Mouse (Mus musculus) embryo, embryonic 10.5 days (tissue): ENCODE results near the gene Dpy30.
"Not testable (repeated sequence)": the region's sequence is repeated elsewhere in the genome, so short reads cannot be mapped to it uniquely, and the experiment has no call there.

ENCODE experiments used
- DNase-seq: peaks from one replicate; pipeline ENCODE4 v3.0.0-alpha.2; 2015; ENCODE audit warnings: low spot score

The Dpy30 gene

GRCm38 (mm10) chr17:74323844-74324243, at the start of gene Dpy30:
Gene Dpy30 (minus strand): TSS chr17:74323944.
- no peak for DNase-seq

GRCm38 (mm10) chr17:74363592-74363991, 39.8 kb upstream of the Dpy30 start:
- no peak for DNase-seq

GRCm38 (mm10) chr17:74341151-74341550, 17.4 kb upstream of the Dpy30 start:
- DNase-seq = peak; percentile 42

- peak; percentile 66 for DNase-seq
Observed at GRCm38 (mm10) chr17:74338937-74339804, 15.4 kb upstream of the Dpy30 start, which contains the start of gene Spast. Gene Spast (plus strand): TSS chr17:74338987.

- DNase-seq = peak; percentile 97
Observed at GRCm38 (mm10) chr17:74338225-74338931, 14.6 kb upstream of the Dpy30 start.

- DNase-seq = no peak
Observed at GRCm38 (mm10) chr17:74331049-74331676, 7.4 kb upstream of the Dpy30 start.

- peak; percentile 77 for DNase-seq
Observed at GRCm38 (mm10) chr17:74328146-74328545, 4.4 kb upstream of the Dpy30 start.

GRCm38 (mm10) chr17:74327195-74327594, 3.5 kb upstream of the Dpy30 start:
- not testable (repeated sequence) for DNase-seq

- no peak for DNase-seq
Observed at GRCm38 (mm10) chr17:74322400-74323054, 1.2 kb downstream of the Dpy30 start.

- DNase-seq = peak; percentile 15
Observed at GRCm38 (mm10) chr17:74318721-74319120, 5.0 kb downstream of the Dpy30 start.

- peak; percentile 92 for DNase-seq
Observed at GRCm38 (mm10) chr17:74316309-74316863, 7.4 kb downstream of the Dpy30 start.

- DNase-seq = no peak
Observed at GRCm38 (mm10) chr17:74315445-74316308, 8.1 kb downstream of the Dpy30 start.

- DNase-seq = no peak
Observed at GRCm38 (mm10) chr17:74306021-74306420, 17.7 kb downstream of the Dpy30 start.

- no peak for DNase-seq
Observed at GRCm38 (mm10) chr17:74305616-74306015, 18.1 kb downstream of the Dpy30 start.

- no peak for DNase-seq
Observed at GRCm38 (mm10) chr17:74304060-74304459, 19.7 kb downstream of the Dpy30 start.

GRCm38 (mm10) chr17:74300089-74300488, 23.7 kb downstream of the Dpy30 start:
- DNase-seq = no peak

GRCm38 (mm10) chr17:74296991-74297390, 26.8 kb downstream of the Dpy30 start:
- not testable (repeated sequence) for DNase-seq

- DNase-seq = peak; percentile 51
Observed at GRCm38 (mm10) chr17:74296076-74296823, 27.5 kb downstream of the Dpy30 start.

- DNase-seq = peak; percentile 83
Observed at GRCm38 (mm10) chr17:74295026-74295970, 28.4 kb downstream of the Dpy30 start, which contains the start of gene Memo1. Gene Memo1 (minus strand): TSS chr17:74295521.
